Mouse (Mus musculus) layer of hippocampus, adult 6 months (tissue): ENCODE measurements around the gene Bex4. TPM values are rescaled to one million over a fixed set of nuclear protein-coding genes. Genes with fewer than 3 reads are reported as not detected.

Source experiments
- long read RNA-seq, 2 experiments: library from polyadenylated mRNA; unstranded; transcript quantifications; one replicate each; pipeline ENCODE4 v2.0.0; 2019 to 2020
- microRNA-seq: library from miRNA; unstranded; fragments of <30 nt; microRNA quantifications from one replicate; pipeline ENCODE4 v1.2.0, GENCODE M21; 2020
- polyA plus RNA-seq: library from polyadenylated mRNA; unstranded; fragments of <200 nt; fragmentation: Nextera tagmentation; gene quantifications from 2 replicates; pipeline ENCODE4 v1.2.3, GENCODE M21; 2021

Bex4 gene
- polyA plus RNA-seq: 38.4 and 42.5 TPM in 2 replicates
- long read RNA-seq, experiment 1, transcript Bex4-201 (3 exons, 837 nt): major isoform, 26 of 29 reads
- long read RNA-seq, experiment 1, partial matches to known transcripts: 2 of 29 reads
- long read RNA-seq, experiment 1, other reads (novel, unspliced or antisense): 1 of 29 reads
- long read RNA-seq, experiment 2, transcript Bex4-201 (3 exons, 837 nt): major isoform, 6 of 7 reads
- long read RNA-seq, experiment 2, partial matches to known transcripts: 0 of 7 reads
- long read RNA-seq, experiment 2, other reads (novel, unspliced or antisense): 1 of 7 reads

DNA sequence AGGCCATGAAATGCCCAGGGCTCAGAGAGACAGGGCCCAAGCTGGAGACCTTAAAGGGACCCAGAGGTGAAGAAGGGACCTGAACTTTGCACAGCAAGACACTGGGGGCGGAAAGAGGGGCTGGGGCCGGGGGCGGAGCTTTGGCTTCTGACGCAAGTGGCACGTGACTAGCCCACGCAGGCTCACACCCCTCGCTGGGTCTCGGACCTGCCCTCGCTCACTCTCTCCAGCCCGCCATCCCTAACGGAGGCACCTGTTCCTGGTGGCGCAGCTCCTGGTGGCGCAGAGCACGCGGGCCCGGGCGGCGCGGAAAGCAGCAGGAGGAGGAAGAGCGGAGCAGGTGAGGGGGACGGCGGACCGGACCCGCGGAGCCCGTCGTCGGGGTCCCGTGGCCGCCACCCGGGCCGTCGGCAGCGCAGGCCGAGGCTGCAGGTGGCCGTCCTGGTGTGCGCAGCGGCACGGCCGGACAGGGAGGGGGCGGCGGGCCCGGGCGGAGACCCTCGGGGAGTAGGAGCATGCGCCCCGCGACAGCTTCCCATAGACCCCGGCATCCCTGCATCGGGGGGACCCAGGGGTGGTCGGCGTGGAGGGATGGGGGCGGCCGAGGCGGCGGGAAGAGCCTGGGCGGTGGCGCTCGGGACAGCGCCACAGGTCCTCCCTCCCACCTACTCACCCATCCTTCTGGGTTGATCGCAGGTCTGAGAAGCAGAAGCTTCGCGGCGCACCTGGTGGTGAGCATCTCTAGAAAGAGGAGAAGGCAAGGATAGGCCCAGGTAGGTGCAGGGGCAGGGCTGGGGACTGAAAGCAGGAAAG, at the start of gene Bex4:
TSS of gene Bex4 (plus strand) at position 170 of the 813 bp plus-strand sequence.

DNA sequence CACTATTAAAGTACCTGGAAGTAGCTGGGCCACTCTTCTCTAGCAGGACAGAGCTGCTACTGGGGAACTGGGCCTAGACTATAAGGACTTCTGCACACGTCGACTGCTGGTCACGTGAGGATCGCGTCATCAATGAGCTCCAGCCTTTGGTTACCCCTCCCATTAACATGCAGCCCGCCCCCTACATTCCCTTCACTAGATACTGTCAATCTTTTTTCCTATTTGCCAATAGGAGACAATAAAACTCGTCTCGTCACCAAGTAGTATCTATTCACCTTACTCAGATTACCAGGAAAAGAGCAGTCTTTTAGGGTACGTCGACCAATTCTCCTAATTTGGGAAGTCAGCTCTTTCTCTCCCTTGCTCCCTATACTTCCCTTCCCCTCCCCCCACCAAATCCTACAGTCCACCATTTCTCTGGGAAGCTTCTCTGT, 33.3 kb downstream of the Bex4 start, which contains the start of gene Tceal8:
TSS of gene Tceal8 (minus strand) at position 225 of the 434 bp plus-strand sequence.

Small RNA genes lying within 50 kb of the gene (microRNA-seq; reads per million reads assigned to microRNA genes)
- not detected for gene Mir6383

Other genes starting within 250 kb of the Bex4 start
- gene Arxes2, start 145.2 kb upstream of the Bex4 start, polyA plus RNA-seq: 78.0 and 80.9 TPM in 2 replicates
- 30.1 and 33.2 TPM in 2 replicates for gene Arxes1, start 105.6 kb upstream of the Bex4 start, polyA plus RNA-seq
- 685 and 687 TPM in 2 replicates for gene Bex2, start 70.8 kb upstream of the Bex4 start, polyA plus RNA-seq
- not detected in 2 replicates for gene Nxf3, start 53.7 kb upstream of the Bex4 start, polyA plus RNA-seq
- 76.8 and 80.5 TPM in 2 replicates for gene Tceal8, start 33.3 kb downstream of the Bex4 start, polyA plus RNA-seq
- 57.5 and 59.5 TPM in 2 replicates for gene Tceal5, start 64.9 kb downstream of the Bex4 start, polyA plus RNA-seq
- 2.1 and 3.4 TPM in 2 replicates for gene Tceal7, start 75.8 kb downstream of the Bex4 start, polyA plus RNA-seq
- gene Bex1, start 76.5 kb downstream of the Bex4 start, polyA plus RNA-seq: 124 and 145 TPM in 2 replicates
- gene Tceal9, start 106.1 kb downstream of the Bex4 start, polyA plus RNA-seq: 189 and 202 TPM in 2 replicates
- gene Bex3, start 131.3 kb downstream of the Bex4 start, polyA plus RNA-seq: 596 and 636 TPM in 2 replicates